Mouse (Mus musculus) heart, postnatal 0 days (tissue): Measurements from ENCODE around the gene Gdpd2.
A peak's percentile ranks its signal among the peaks of the same experiment; 100 is the strongest.

Experiments used
- CTCF ChIP-seq: IDR thresholded peaks from 2 replicates; pipeline ENCODE4 v1.5.1; 2016; ENCODE audit warnings: antibody characterized with exemption, control low read depth, low read depth
- EP300 ChIP-seq: IDR thresholded peaks from 2 replicates; pipeline ENCODE4 v1.6.1; 2016; ENCODE audit warnings: antibody characterized with exemption, low read depth

GRCm38 (mm10) chrX:100741940-100742339 is 12.3 kb downstream of the Gdpd2 start:
- TF ChIP-seq CTCF = peak; percentile 65
- no peak for TF ChIP-seq EP300
